Mouse (Mus musculus): ENCODE measurements around the gene Vmn1r163. TPM values are rescaled to one million over a fixed set of nuclear protein-coding genes. Genes with fewer than 3 reads are reported as not detected.
"Not testable (repeated sequence)": the region's sequence is repeated elsewhere in the genome, so short reads cannot be mapped to it uniquely, and the experiment has no call there.

Gene Vmn1r163
- polyA plus RNA-seq (2012; fragmentation: generic; extraction: Trizol) = not detected
- long read RNA-seq, experiment 1 = 0 reads
- long read RNA-seq, experiment 2 = 0 reads

DNA sequence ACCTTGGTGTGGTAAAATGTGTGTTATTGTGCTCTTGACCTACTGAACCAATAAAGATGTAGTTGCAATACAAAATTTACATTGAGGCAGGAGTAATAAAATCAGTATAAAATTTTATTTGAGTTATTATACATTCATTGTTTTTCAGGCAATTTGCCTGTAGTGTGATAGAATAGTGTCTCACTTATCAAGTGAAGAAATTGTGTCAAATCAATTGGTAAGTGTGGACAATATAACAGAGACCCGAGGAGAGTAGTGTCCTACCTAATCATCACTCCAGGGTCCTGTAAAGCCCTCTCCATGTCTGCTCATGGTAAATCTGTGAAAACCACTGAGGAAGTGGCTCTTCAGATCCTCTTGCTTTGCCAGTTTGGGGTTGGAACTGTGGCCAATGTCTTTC is at the start of gene Vmn1r163:
TSS of gene Vmn1r163 (plus strand) at position 301 of the 400 bp plus-strand sequence.
- H3K36me3 ChIP-seq (ENCODE audit: control insufficient read depth, insufficient read depth); H3K79me2 ChIP-seq (ENCODE audit: control insufficient read depth, insufficient read depth); H3K79me3 ChIP-seq (ENCODE audit: low read depth); H3ac ChIP-seq (ENCODE audit: control insufficient read depth, insufficient read length, low read depth); H3K4me3 ChIP-seq (ENCODE audit: insufficient read depth, poor library complexity, severe bottlenecking); H3K27me3 ChIP-seq (ENCODE audit: control insufficient read depth, insufficient read depth, insufficient read length): not testable (repeated sequence)

DNA sequence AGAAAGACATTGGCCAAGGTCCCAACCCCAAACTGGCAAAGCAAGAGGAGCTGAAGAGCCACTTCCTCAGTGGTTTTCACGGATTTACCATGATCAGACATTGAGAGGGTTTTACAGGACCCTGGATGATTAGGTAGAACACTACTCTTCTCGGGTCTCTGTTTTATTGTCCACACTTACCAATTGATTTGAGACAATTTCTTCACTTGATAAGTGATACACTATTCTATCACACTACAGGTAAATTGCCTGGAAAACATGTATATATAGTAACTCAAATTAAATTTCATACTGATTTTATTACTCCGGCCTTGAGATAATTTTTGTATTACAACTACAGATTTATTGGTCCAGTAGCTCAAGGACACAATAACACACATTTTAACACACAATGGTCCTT is 35.5 kb upstream of the Vmn1r163 start, which contains the start of gene Gm4216:
TSS of gene Gm4216 (minus strand) at position 101 of the 400 bp plus-strand sequence.
- H3ac ChIP-seq (ENCODE audit: control insufficient read depth, insufficient read length, low read depth); H3K79me3 ChIP-seq (ENCODE audit: low read depth); H3K4me3 ChIP-seq (ENCODE audit: insufficient read depth, poor library complexity, severe bottlenecking); H3K27me3 ChIP-seq (ENCODE audit: control insufficient read depth, insufficient read depth, insufficient read length); H3K79me2 ChIP-seq (ENCODE audit: control insufficient read depth, insufficient read depth); H3K36me3 ChIP-seq (ENCODE audit: control insufficient read depth, insufficient read depth): not testable (repeated sequence)

DNA sequence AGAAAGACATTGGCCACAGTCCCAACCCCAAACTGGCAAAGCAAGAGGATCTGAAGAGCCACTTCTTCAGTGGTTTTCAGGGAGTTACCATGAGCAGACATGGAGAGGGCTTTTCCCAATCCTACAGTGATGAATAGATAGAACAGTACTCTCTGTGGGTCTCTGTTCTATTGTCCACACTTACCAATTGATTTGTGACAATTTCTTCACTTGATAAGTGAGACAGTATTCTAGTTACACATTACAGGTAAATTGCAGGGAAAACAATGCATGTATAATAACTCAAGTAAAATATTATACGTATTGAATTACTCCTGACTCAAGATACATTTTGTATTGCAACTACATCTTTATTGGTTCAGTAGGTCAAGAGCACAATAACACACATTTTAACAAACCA is 12.0 kb downstream of the Vmn1r163 start, which contains the start of gene Gm8720:
TSS of gene Gm8720 (minus strand) at position 101 of the 400 bp plus-strand sequence.
- not testable (repeated sequence) for H3K79me2 ChIP-seq (ENCODE audit: control insufficient read depth, insufficient read depth); H3K27me3 ChIP-seq (ENCODE audit: control insufficient read depth, insufficient read depth, insufficient read length); H3K79me3 ChIP-seq (ENCODE audit: low read depth); H3K4me3 ChIP-seq (ENCODE audit: insufficient read depth, poor library complexity, severe bottlenecking); H3K36me3 ChIP-seq (ENCODE audit: control insufficient read depth, insufficient read depth); H3ac ChIP-seq (ENCODE audit: control insufficient read depth, insufficient read length, low read depth)

Other genes with a start within 250 kb of the Vmn1r163 start
- not detected for gene Vmn1r159, start 211.9 kb upstream of the Vmn1r163 start, polyA plus RNA-seq (2012; fragmentation: generic; extraction: Trizol)
- gene Vmn1r160, start 184.3 kb upstream of the Vmn1r163 start, polyA plus RNA-seq (2012; fragmentation: generic; extraction: Trizol) = not detected
- not detected for gene Gm4214, start 70.9 kb upstream of the Vmn1r163 start, polyA plus RNA-seq (2012; fragmentation: generic; extraction: Trizol)
- gene Gm4216, start 35.6 kb upstream of the Vmn1r163 start, polyA plus RNA-seq (2012; fragmentation: generic; extraction: Trizol) = not detected
- gene Gm8720, start 11.9 kb downstream of the Vmn1r163 start, polyA plus RNA-seq (2012; fragmentation: generic; extraction: Trizol) = not detected
- gene Gm10662, start 88.9 kb downstream of the Vmn1r163 start, polyA plus RNA-seq (2012; fragmentation: generic; extraction: Trizol) = not detected
- gene Vmn1r165, start 161.8 kb downstream of the Vmn1r163 start, polyA plus RNA-seq (2012; fragmentation: generic; extraction: Trizol) = not detected
- gene Vmn1r166, start 196.1 kb downstream of the Vmn1r163 start, polyA plus RNA-seq (2012; fragmentation: generic; extraction: Trizol) = not detected
- gene Gm6902, start 223.4 kb downstream of the Vmn1r163 start, polyA plus RNA-seq (2012; fragmentation: generic; extraction: Trizol) = not detected
- 1.7 TPM for gene Nlrp4e, start 245.7 kb downstream of the Vmn1r163 start, polyA plus RNA-seq (2012; fragmentation: generic; extraction: Trizol)